Mouse (Mus musculus) megakaryocyte-erythroid progenitor cell, adult 5-6 weeks (primary cell): ENCODE data around the gene Alpi. TPM values are rescaled to one million over a fixed set of nuclear protein-coding genes. Genes with fewer than 3 reads are reported as not detected.

Experiments
- ATAC-seq: replicated peaks from 2 replicates; pipeline ENCODE4 v1.8.0; 2016; ENCODE audit warnings: mild to moderate bottlenecking, inconsistent platforms; ENCODE audit not compliant: severe bottlenecking, poor library complexity, low FRiP score, low TSS enrichment
- total RNA-seq, 2 experiments: library from RNA; stranded (forward) in 1 of 2; stranded (reverse) in 1 of 2; fragments of 200-1000, 215-1000 nt in 1 of 2; fragments of >200 nt in 1 of 2; fragmentation: Nextera tagmentation in 1 of 2; gene quantifications; 2 replicates each; pipeline ENCODE4 v1.2.3; 2014 to 2017

Gene Alpi
- not detected in 2 replicates for total RNA-seq (2014; fragmentation: Nextera tagmentation)
- total RNA-seq (2017): not detected in 2 replicates

DNA sequence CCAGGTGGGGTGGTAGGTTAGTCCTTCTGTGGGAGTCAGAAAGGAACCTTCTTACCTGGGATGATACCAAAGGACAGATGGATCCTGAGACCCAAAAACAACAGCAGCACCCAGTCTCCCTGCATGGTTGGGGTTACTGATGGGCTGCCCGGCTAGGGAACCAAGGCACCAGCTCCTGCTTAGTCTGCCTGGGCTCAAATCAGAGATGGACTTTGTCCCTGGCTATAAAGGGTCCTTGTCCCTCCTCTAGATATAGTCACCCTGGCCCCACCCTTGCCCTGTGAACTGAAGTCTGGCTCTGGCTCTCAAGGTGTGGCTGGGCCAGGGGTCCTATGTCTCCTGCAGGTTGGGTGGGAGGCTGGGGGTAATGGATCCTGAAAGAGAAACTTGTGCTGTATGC is at the start of gene Alpi:
TSS of gene Alpi (minus strand) at position 196 of the 400 bp plus-strand sequence.
- no peak for ATAC-seq

GRCm38 (mm10) chr1:87149422-87149821 is 48.0 kb upstream of the Alpi start:
- 0 out of 2 replicates have a peak, but pooled peaks have one; percentile 19 for ATAC-seq

DNA sequence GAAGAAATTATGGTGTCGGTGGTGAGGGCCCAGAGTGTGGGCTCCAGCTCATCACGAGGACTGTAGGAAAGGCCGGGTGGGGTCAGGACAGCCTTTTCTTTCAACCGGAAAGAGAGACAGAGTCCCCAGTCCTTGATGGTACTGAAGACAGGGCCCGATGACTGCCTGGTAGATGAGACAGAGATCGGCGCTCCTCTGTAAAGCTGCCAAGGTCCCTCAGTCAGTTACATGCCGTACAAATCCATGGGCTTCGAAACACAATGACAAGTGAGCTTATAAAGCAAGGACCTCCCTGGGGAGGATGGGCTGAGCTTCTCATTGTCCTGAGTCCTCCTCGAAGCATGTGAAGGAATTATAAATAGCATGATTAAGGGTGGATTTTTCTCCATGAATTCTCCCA is 41.7 kb upstream of the Alpi start:
- no peak for ATAC-seq

DNA sequence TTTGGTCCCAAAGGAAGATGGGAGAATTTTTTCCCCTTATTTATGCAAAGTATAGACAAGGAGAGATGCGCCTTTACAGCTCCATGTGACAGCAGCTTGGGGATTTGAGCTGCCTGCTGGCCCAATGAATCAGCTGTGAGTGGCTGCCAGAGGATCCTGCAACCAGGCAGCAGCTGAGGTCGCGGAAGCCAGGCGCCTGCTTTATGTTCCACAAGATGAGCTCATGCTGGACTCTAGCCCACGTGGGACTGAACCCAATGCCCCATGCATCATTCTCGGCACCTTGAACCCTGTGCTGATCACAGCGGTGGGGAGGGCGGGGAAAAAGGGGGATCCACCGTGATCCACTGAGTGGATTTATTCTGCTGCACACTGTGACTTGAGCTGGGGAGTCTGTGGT is 41.0 kb upstream of the Alpi start:
- ATAC-seq: no peak

DNA sequence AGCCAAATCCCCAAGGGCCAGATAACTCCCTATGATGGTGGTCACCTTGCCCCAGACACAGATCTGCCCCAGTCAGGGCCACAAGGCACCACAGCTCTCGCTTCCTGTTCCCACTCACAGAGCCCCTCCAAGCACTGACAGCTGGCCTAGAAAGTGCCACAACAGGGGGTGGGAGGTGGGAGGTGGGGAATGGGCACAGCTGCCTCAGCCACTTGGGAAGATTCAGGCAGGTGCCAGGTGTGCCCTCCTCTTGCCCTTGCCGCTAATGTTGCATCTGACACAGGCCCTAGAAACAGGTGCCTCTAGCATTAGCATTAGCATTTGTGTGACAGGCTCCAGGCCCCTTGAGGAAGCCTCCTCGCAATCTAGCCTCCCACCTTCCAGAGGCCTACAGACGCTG is 40.1 kb upstream of the Alpi start:
- no peak for ATAC-seq

- no peak for ATAC-seq
Observed at GRCm38 (mm10) chr1:87131803-87132202, 30.4 kb upstream of the Alpi start.

DNA sequence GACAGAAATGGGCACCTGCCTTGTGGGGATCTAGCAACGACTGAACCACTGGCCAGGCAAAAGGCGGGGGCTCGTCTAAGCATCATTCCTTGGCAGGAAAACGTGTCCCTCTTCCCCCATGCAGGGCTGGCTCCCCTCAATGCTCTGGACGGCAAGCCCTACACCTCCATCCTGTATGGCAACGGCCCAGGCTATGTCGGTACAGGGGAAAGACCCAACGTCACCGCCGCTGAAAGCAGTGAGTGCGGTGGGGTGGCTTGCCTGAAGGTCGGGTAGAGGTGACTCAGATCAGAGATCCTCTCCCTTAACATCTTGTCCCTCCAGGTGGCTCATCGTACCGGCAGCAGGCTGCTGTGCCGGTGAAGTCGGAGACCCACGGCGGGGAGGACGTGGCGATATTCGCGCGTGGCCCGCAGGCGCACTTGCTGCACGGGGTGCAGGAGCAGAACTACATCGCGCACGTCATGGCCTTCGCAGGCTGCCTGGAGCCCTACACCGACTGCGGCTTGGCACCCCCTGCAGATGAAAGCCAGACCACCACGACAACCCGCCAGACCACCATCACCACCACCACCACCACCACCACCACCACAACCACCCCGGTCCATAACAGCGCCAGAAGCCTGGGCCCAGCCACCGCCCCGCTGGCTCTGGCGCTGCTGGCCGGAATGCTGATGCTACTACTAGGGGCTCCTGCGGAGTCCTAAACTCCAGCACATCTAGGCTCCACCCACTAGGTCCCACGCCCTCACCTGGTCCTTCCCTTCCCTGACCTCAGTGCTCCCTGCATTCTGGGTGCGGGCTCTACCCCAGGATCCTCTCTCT is 26.0 kb upstream of the Alpi start:
- ATAC-seq: no peak

DNA sequence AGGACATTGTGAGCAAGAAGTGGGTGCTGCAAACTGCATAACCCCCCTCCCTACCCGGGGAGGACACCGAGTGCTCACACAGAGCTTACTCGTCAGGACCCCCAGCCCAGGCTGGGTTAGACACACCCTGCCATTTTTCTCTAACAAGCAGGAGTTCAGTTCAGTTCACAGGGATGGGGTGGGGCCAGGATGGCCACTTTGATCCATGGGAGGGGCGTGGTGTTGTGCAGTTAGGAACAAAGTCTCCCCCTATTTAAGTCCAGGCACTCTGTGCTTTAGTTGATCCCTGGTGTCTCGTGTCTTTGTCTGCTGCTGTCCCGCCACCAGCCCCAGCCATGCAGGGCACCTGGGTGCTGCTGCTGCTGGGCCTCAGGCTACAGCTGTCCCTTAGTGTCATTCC is 23.3 kb upstream of the Alpi start, which contains the start of gene Akp3:
TSS of gene Akp3 (plus strand) at position 301 of the 400 bp plus-strand sequence.
- ATAC-seq: no peak

GRCm38 (mm10) chr1:87114784-87115183 is 13.4 kb upstream of the Alpi start:
- no peak for ATAC-seq

DNA sequence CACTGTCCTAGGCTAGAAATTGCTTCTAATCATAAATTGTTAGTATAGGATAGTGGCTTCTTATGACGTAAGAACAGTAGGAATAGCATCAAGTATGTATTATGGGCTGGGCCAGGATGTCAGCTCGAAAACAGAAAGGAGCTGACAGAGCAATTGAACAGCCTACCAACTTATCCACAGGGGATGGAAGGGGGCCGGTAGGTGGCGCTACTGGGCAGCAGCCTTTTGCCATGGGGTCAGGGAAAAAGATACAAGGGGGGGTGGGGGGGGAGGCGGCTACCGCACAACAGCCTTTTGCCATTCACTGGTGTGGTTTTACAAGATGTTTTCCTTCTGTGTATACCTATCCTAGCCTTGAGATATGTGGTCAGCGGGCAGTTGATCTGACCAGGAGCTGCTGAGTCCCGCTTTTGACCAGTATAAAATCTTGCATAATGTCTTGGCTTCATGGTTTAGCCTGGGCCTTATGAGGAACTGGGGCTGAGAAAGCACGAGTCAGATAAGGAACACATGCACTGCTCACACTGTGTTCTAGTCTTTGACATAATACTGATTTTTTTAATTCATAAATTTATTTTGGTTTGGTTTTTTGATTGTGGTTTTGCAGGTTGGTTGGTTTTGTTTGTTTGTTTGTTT is 10.4 kb upstream of the Alpi start:
- ATAC-seq: no peak

- ATAC-seq: no peak
Observed at GRCm38 (mm10) chr1:87108564-87108963, 7.2 kb upstream of the Alpi start.

- no peak for ATAC-seq
Observed at GRCm38 (mm10) chr1:87106536-87106935, 5.1 kb upstream of the Alpi start.

DNA sequence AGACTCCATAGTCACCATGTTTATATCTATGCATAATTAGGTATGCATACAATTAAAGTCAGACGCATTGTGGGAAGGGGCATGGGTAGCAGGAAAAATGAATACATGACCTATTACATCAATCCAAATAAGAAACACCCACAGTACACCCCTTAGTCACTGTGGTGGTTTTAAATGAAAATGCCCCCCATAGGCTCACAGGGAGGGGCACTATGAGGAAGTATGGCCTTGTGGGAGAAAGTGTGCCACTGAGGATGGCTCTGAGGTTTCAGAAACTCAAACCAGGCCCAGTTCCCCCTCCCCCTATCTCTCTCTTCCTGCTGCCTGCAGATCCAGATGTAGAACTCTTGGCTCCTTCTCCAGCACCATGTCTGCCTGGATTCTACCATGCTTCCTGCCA is 2.5 kb upstream of the Alpi start:
- no peak for ATAC-seq

GRCm38 (mm10) chr1:87102114-87102513 is 708 bp upstream of the Alpi start:
- ATAC-seq: no peak

- peak; percentile 78 for ATAC-seq
Observed at GRCm38 (mm10) chr1:87098358-87098975, 2.9 kb downstream of the Alpi start.

- ATAC-seq: no peak
Observed at GRCm38 (mm10) chr1:87095642-87096041, 5.8 kb downstream of the Alpi start.

DNA sequence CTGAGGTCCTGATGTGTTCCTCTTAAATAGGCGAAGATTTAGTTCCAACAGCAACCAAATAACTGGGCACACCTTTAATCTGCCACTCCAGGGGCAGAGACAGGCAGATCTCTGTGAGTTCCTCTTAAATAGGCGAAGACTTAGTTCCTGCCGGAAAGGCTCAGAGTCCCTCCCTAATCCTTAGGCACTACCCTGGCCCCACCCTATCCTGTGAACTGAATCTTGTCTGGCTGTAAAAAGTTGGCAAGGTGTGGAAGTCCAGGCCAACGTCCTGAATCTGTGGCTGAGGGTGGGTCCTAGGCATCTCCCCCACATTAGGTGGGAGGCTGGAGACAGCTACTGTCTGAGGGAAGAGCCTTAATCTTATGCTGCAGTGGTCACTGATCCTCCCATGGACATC is 11.6 kb downstream of the Alpi start, which contains the start of gene Alppl2:
TSS of gene Alppl2 (minus strand) at position 101 of the 400 bp plus-strand sequence.
- no peak for ATAC-seq

- ATAC-seq: no peak
Observed at GRCm38 (mm10) chr1:87089251-87089650, 12.2 kb downstream of the Alpi start.

GRCm38 (mm10) chr1:87086964-87087363 is 14.4 kb downstream of the Alpi start:
- peak; percentile 47; the same call in 1 of the 2 replicates for ATAC-seq

- no peak for ATAC-seq
Observed at GRCm38 (mm10) chr1:87086196-87086595, 15.2 kb downstream of the Alpi start.
